ENCODE assay signal across 25 mouse cellular contexts in the genomic region with DNA sequence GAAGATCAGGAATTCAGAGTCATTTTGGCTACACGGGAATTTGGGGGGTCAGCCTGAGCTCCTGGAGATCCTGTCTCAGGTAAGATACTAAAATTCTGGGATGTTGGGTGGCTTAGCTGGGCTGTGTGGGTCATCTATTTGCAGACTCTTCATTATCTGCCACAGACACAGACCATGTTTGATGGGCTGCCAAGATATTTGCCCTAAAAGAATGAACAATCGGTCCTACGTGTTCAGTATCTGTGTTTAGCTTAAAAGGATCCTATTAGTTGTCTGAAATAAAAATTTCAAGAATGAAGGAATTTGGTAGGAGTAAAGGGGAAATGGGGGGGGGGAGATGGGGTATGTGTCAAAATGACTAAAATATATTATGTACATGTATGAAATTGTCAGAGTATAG.
"Had no signal": no experiment of that assay in that cellular context is flagged by ENCODE, and none has a peak within 500 bp of the region (broad histone marks: within the 10 kb centered on the region; RNA-seq: fewer than 3 reads in every experiment).

No protein-coding gene starts in this region.

- H3K9ac ChIP-seq: heart, embryonic 12.5 days; hindbrain, embryonic 12.5 days; hindbrain, embryonic 14.5 days; intestine, embryonic 15.5 days; limb, embryonic 12.5 days had no signal

- H3K4me1 ChIP-seq: intestine, embryonic 15.5 days had no signal

- H3K36me3 ChIP-seq: intestine, embryonic 15.5 days had no signal

- H3K4me2 ChIP-seq: heart, embryonic 12.5 days; hindbrain, embryonic 12.5 days; hindbrain, embryonic 14.5 days; intestine, embryonic 15.5 days; limb, embryonic 12.5 days; liver, embryonic 11.5 days had no signal

- ATAC-seq: hindbrain, embryonic 16.5 days; inflammation-experienced regulatory T-cells, adult 6 months; intestine, embryonic 15.5 days; intestine, postnatal 0 days had no signal

- DNase-seq: gastrocnemius, adult 2 months; gastrocnemius, postnatal 10 days; gastrocnemius, postnatal 25 days; heart, postnatal 10 days; heart, postnatal 4 days; kidney, adult 18-20 months; kidney, adult 8-10 months; kidney, postnatal 10 days; kidney, postnatal 25 days; kidney, postnatal 4 days; liver had no signal

- H3K27ac ChIP-seq: gastrocnemius, adult 2 months; heart, embryonic 10.5 days; hindbrain, embryonic 10.5 days; hindbrain, embryonic 12.5 days; hindbrain, embryonic 14.5 days; intestine, embryonic 15.5 days; layer of hippocampus, adult 2 months; left cerebral cortex, adult 2 months; limb, embryonic 10.5 days; limb, embryonic 12.5 days had no signal

- H3K27me3 ChIP-seq: heart, embryonic 12.5 days; hindbrain, embryonic 12.5 days; intestine, embryonic 15.5 days; limb, embryonic 12.5 days had no signal

- H3K9me3 ChIP-seq: heart, embryonic 10.5 days; heart, embryonic 12.5 days; hindbrain, embryonic 10.5 days; hindbrain, embryonic 12.5 days; intestine, embryonic 15.5 days; limb, embryonic 10.5 days; limb, embryonic 12.5 days had no signal

- H3K4me3 ChIP-seq: gastrocnemius, adult 2 months; heart, embryonic 10.5 days; heart, embryonic 12.5 days; hindbrain, embryonic 10.5 days; hindbrain, embryonic 12.5 days; intestine, embryonic 15.5 days; layer of hippocampus, adult 2 months; left cerebral cortex, adult 2 months; limb, embryonic 10.5 days; limb, embryonic 12.5 days had no signal
